ENCODE assay signal across 8 mouse cellular contexts in the genomic region with DNA sequence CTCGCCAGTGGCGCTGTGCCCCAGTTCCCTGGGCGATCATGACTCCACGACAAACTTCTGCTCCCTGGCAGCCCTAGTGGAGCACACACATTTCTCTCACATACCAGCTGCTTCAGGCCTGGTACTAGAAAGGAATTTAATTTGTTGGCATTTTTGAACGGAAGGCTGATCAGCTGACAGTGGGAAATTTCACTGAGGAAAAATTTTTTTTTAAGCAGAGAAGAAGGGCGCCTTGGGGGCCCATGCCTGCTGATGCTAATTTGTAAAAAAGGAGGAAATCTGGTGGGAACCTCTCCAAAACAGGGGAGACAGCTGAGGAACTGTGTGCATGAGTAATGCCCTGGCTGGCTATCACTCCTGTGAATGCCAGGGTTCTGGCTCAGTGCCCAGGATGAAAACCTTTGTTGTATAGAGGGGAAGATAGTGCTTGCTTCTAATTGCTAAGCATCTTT.
DNase-seq lines count a peak whose midpoint lies in the region; ATAC-seq and TF ChIP-seq lines count a peak whose summit lies in the region.

No protein-coding gene starts in this region.

- H3K9ac ChIP-seq in forebrain, embryonic 12.5 days: no peak overlapping the region
- H3K9ac ChIP-seq in midbrain, embryonic 14.5 days (replicated peaks; ENCODE audit: low read length): no peak overlapping the region
- H3K9ac ChIP-seq in heart, embryonic 12.5 days: no peak overlapping the region

- H3K27ac ChIP-seq in forebrain, embryonic 12.5 days: no peak overlapping the region
- no peak overlapping the region for H3K27ac ChIP-seq in forebrain, embryonic 10.5 days
- H3K27ac ChIP-seq in midbrain, embryonic 14.5 days (replicated peaks; ENCODE audit: low read depth, low read length): no peak overlapping the region
- no peak overlapping the region for H3K27ac ChIP-seq in kidney, adult 2 months (ENCODE audit: insufficient read depth, low read depth, low read length)
- H3K27ac ChIP-seq in heart, embryonic 12.5 days (ENCODE audit: poor library complexity, severe bottlenecking): no peak overlapping the region

- TF ChIP-seq CTCF in kidney, adult 2 months (conservative IDR thresholded peaks at IDR 0.05; ENCODE audit: insufficient read depth, insufficient read length, low read depth, low read length): no peak

- H3K36me3 ChIP-seq in forebrain, embryonic 12.5 days (replicated peaks): no peaks in the 10 kb centered on the region
- H3K36me3 ChIP-seq in forebrain, embryonic 10.5 days (replicated peaks): no peaks in the 10 kb centered on the region
- no peaks in the 10 kb centered on the region for H3K36me3 ChIP-seq in midbrain, embryonic 14.5 days (ENCODE audit: control insufficient read depth, insufficient read depth, low read length)
- no peaks in the 10 kb centered on the region for H3K36me3 ChIP-seq in kidney, adult 2 months (ENCODE audit: control insufficient read depth, insufficient read depth, low read length)
- no peaks in the 10 kb centered on the region for H3K36me3 ChIP-seq in heart, embryonic 12.5 days

- no peaks in the 10 kb centered on the region for H3K9me3 ChIP-seq in forebrain, embryonic 12.5 days
- H3K9me3 ChIP-seq in forebrain, embryonic 10.5 days: no peaks in the 10 kb centered on the region
- H3K9me3 ChIP-seq in midbrain, embryonic 14.5 days (ENCODE audit: control insufficient read depth, low read length): no peaks in the 10 kb centered on the region
- no peaks in the 10 kb centered on the region for H3K9me3 ChIP-seq in heart, embryonic 12.5 days (replicated peaks)

- no peaks in the 10 kb centered on the region for H3K27me3 ChIP-seq in forebrain, embryonic 12.5 days
- H3K27me3 ChIP-seq in forebrain, embryonic 10.5 days (ENCODE audit: poor library complexity, severe bottlenecking): no peaks in the 10 kb centered on the region
- no peaks in the 10 kb centered on the region for H3K27me3 ChIP-seq in midbrain, embryonic 14.5 days (ENCODE audit: control insufficient read depth, insufficient read depth, low read length)
- no peaks in the 10 kb centered on the region for H3K27me3 ChIP-seq in kidney, adult 2 months (replicated peaks; ENCODE audit: control insufficient read depth, insufficient read depth, low read length)
- H3K27me3 ChIP-seq in heart, embryonic 12.5 days (replicated peaks): no peaks in the 10 kb centered on the region

- no peaks in the 10 kb centered on the region for H3K4me1 ChIP-seq in forebrain, embryonic 12.5 days
- no peaks in the 10 kb centered on the region for H3K4me1 ChIP-seq in forebrain, embryonic 10.5 days
- H3K4me1 ChIP-seq in midbrain, embryonic 14.5 days (ENCODE audit: control insufficient read depth, insufficient read depth, low read length): no peaks in the 10 kb centered on the region
- H3K4me1 ChIP-seq in kidney, adult 2 months (ENCODE audit: control insufficient read depth, insufficient read depth, low read length): no peaks in the 10 kb centered on the region
- no peaks in the 10 kb centered on the region for H3K4me1 ChIP-seq in heart, embryonic 12.5 days (replicated peaks)

- H3K4me2 ChIP-seq in forebrain, embryonic 12.5 days: no peak overlapping the region
- no peak overlapping the region for H3K4me2 ChIP-seq in midbrain, embryonic 14.5 days (ENCODE audit: low read length)
- H3K4me2 ChIP-seq in heart, embryonic 12.5 days: no peak overlapping the region

- no peak overlapping the region for H3K4me3 ChIP-seq in forebrain, embryonic 12.5 days (replicated peaks)
- no peak overlapping the region for H3K4me3 ChIP-seq in forebrain, embryonic 10.5 days
- no peak overlapping the region for H3K4me3 ChIP-seq in midbrain, embryonic 14.5 days (replicated peaks; ENCODE audit: low read depth, low read length)
- H3K4me3 ChIP-seq in kidney, adult 2 months (ENCODE audit: insufficient read depth, low read depth, low read length): no peak overlapping the region
- no peak overlapping the region for H3K4me3 ChIP-seq in heart, embryonic 12.5 days

- peak; percentile 71; the same call in 1 of the 2 replicates for ATAC-seq in forebrain, embryonic 12.5 days (ENCODE audit: low FRiP score)
- peak; percentile 85 for ATAC-seq in midbrain, embryonic 14.5 days (ENCODE audit: low FRiP score, low TSS enrichment)
- no peak for ATAC-seq in heart, embryonic 12.5 days (ENCODE audit: insufficient number of reproducible peaks, low FRiP score)

- no peak for TF ChIP-seq POLR2A in kidney, adult 2 months (IDR thresholded peaks at IDR 0.05; ENCODE audit: low read depth, low read length)

- 82% methylated on average over 6 of the region's 6 CpGs for WGBS in forebrain, embryonic 12.5 days
- WGBS in forebrain, embryonic 10.5 days: 89% methylated on average over 6 of the region's 6 CpGs
- 69% methylated on average over 6 of the region's 6 CpGs for WGBS in midbrain, embryonic 14.5 days
- 66% methylated on average over 6 of the region's 6 CpGs for WGBS in kidney, adult 2 months
- 77% methylated on average over 6 of the region's 6 CpGs for WGBS in heart, embryonic 12.5 days

- DNase-seq in forebrain, embryonic 10.5 days (ENCODE audit: extremely low spot score, low spot score): no peak
- peak; percentile 88 for DNase-seq in brain, adult 2 months (ENCODE audit: low read depth, low spot score)
- DNase-seq in frontal cortex, postnatal 36 days (ENCODE audit: low spot score in 2 of 2): peak; percentile 69 to 70
- peak; percentile 80 for DNase-seq in midbrain, embryonic 14.5 days
- DNase-seq in thymus, postnatal 10 days (ENCODE audit: low spot score in 2 of 2): no peak
- DNase-seq in kidney, adult 2 months: no peak

Comparison
In these comparisons a context has a peak if more than half of its experiments do, and no peak if none do; other contexts are left out.
1. DNase-seq: peak in brain, adult 2 months (single experiment), frontal cortex, postnatal 36 days (2 of 2) and midbrain, embryonic 14.5 days (single experiment); none in forebrain, embryonic 10.5 days (single experiment), thymus, postnatal 10 days (0 of 2) and kidney, adult 2 months (single experiment).